Comparison of ENCODE assay signal across 8 mouse cellular contexts in genomic region chr13:81944047-81944446, GRCm38 (mm10).
DNase-seq lines count a peak whose midpoint lies in the region; ATAC-seq and TF ChIP-seq lines count a peak whose summit lies in the region.

No protein-coding gene starts in this region.

- H3K9ac ChIP-seq in hindbrain, postnatal 0 days (replicated peaks; ENCODE audit: low read length): no peak overlapping the region

- intact Hi-C loops in left cerebral cortex, adult 2 months (cut with DNase I): loop anchor here (2.0 to 10.0 kb wide), 10 partner anchors 159 to 1711 kb away; partner anchors contain the start of gene Cetn3

- H3K4me2 ChIP-seq in hindbrain, postnatal 0 days (ENCODE audit: low read depth, low read length): peak overlapping the region; percentile 63

- H3K27ac ChIP-seq in hindbrain, postnatal 0 days: no peak overlapping the region
- peak overlapping the region; percentile 93 for H3K27ac ChIP-seq in left cerebral cortex, adult 2 months

- H3K4me3 ChIP-seq in hindbrain, postnatal 0 days (ENCODE audit: low read length): peak overlapping the region; percentile 34
- H3K4me3 ChIP-seq in left cerebral cortex, adult 2 months: peak overlapping the region; percentile 44
- H3K4me3 ChIP-seq in megakaryocyte, embryonic 14.5 days (replicated peaks): peak overlapping the region; percentile 81

- ATAC-seq in hindbrain, postnatal 0 days: peak; percentile 92

- 0 out of 2 replicates have a peak, but pooled peaks cover 4% of the 10 kb centered on the region for H3K4me1 ChIP-seq in hindbrain, postnatal 0 days (ENCODE audit: insufficient read depth, low read length)
- H3K4me1 ChIP-seq in megakaryocyte, embryonic 14.5 days: peaks cover 10% of the 10 kb centered on the region; the same call in 1 of the 2 replicates

- H3K27me3 ChIP-seq in hindbrain, postnatal 0 days (ENCODE audit: insufficient read depth, low read length): no peaks in the 10 kb centered on the region
- H3K27me3 ChIP-seq in megakaryocyte, embryonic 14.5 days (replicated peaks): no peaks in the 10 kb centered on the region

- TF ChIP-seq CTCF in hindbrain, postnatal 0 days (IDR thresholded peaks at IDR 0.05; ENCODE audit: low read depth): peak; percentile 94
- TF ChIP-seq CTCF in left cerebral cortex, adult 2 months (IDR thresholded peaks at IDR 0.05): peak; percentile 98

- H3K36me3 ChIP-seq in hindbrain, postnatal 0 days (ENCODE audit: insufficient read depth, low read length): no peaks in the 10 kb centered on the region
- no peaks in the 10 kb centered on the region for H3K36me3 ChIP-seq in megakaryocyte, embryonic 14.5 days (replicated peaks; ENCODE audit: low read length)

- WGBS in hindbrain, postnatal 0 days: 8% methylated on average over 9 of the region's 9 CpGs

- peak; percentile 24 for DNase-seq in WW6 (ENCODE audit: low read depth, low spot score)
- DNase-seq in cerebellum, postnatal 25 days: peak; percentile 79 to 90
- peak; percentile 68 for DNase-seq in gastrocnemius, adult 18-20 months (ENCODE audit: low spot score)
- DNase-seq in hindbrain, postnatal 0 days (ENCODE audit: low spot score): peak; percentile 96
- peak; percentile 86 to 87 for DNase-seq in left cerebral cortex, adult 2 months (ENCODE audit: extremely low spot score in 1 of 2, low spot score in 2 of 2)
- DNase-seq in right cerebral cortex, postnatal 10 days (ENCODE audit: low spot score in 2 of 2): peak; percentile 93 to 95
- peak; percentile 69 for DNase-seq in urinary bladder, postnatal 25 days (ENCODE audit: low spot score)

- no peaks in the 10 kb centered on the region for H3K9me3 ChIP-seq in hindbrain, postnatal 0 days (ENCODE audit: low read length)
- no peaks in the 10 kb centered on the region for H3K9me3 ChIP-seq in megakaryocyte, embryonic 14.5 days

Comparison
In these comparisons a context has a peak if more than half of its experiments do, and no peak if none do; other contexts are left out.
1. DNase-seq: peak in every context shown above with its lines; median percentile 96 in hindbrain, postnatal 0 days; 94 in right cerebral cortex, postnatal 10 days; 86 in left cerebral cortex, adult 2 months; 84 in cerebellum, postnatal 25 days; 69 in urinary bladder, postnatal 25 days; 68 in gastrocnemius, adult 18-20 months; 24 in WW6.